Mouse (Mus musculus) cerebellum, adult 2 months (tissue): ENCODE measurements at regions not wholly inside any gene's neighbourhood (a gene's known extent, or its start where the extent isn't known, plus 50 kb on each side); places are given as distances from the start of the nearest gene placed in this dataset.

ENCODE experiments used
- CTCF ChIP-seq: fragments of 200-500 bp; IDR thresholded peaks from 2 replicates; pipeline ENCODE4 v1.5.1; 2011; ENCODE audit warnings: low read depth, mild to moderate bottlenecking, control low read depth, low read length, moderate library complexity, borderline replicate concordance; ENCODE audit not compliant: insufficient read depth
- POLR2A ChIP-seq: fragments of 200-500 bp; IDR thresholded peaks from 2 replicates; pipeline ENCODE4 v1.6.1; 2011; ENCODE audit warnings: low read length, control low read depth, borderline replicate concordance; ENCODE audit not compliant: insufficient read depth

GRCm38 (mm10) chr4:153631161-153631560, 148.6 kb upstream of the Ajap1 start:
- TF ChIP-seq CTCF (no peak), POLR2A (no peak)
